Mouse (Mus musculus) lung, adult 18-20 months (tissue): ENCODE data around the gene Olfr311.
"Not testable (repeated sequence)": the region's sequence is repeated elsewhere in the genome, so short reads cannot be mapped to it uniquely, and the experiment has no call there.

Experiments used
- DNase-seq, 2 experiments: peaks; one replicate each; pipeline ENCODE4 v3.0.0; 2022; ENCODE audit warnings: mixed read lengths in 2 of 2

Gene Olfr311

DNA sequence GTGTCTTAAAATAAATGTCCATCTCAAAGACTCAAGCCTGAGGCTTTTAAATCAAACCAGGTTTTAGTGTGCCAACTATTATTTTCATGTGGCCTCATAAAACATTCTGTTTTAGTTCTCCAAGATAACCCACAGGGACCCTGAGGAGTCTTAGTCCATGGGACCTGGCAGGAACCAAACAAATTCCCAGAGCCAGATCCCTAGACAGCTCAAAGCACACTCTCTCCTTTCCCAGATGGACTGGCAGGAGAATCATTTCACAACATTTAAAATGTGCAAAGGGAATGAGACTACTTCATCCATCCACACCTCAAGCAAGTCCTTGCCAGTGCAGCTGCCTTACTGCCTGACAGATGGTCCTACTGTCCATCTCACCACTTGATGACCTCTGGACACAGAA lies at the start of gene Olfr311:
TSS of gene Olfr311 (plus strand) at position 301 of the 400 bp plus-strand sequence.
- not testable (repeated sequence) for DNase-seq

- no peak for DNase-seq
Observed at GRCm38 (mm10) chr11:58789532-58789931, 49.5 kb upstream of the Olfr311 start.

- DNase-seq: no peak
Observed at GRCm38 (mm10) chr11:58790053-58790452, 49.0 kb upstream of the Olfr311 start.

DNA sequence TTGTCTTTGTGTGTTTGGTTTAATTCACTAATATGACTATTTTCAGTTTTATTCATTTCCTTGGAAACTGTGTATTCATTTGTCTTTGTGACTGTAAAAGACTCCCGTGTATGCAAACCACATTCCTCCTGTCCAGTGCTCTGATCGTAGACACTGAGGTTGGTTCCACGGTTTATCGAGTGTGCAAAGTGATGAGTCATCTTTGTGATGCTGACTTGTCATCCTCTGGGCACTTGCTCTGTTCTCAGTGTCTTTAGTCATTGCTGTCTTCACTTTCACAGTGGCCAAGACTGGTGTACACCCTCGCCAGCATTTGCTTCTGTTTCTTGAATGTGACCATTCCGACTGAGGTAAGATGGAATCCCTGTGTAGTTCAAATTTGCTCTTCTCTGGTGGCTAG lies 48.4 kb upstream of the Olfr311 start:
- DNase-seq: no peak

DNA sequence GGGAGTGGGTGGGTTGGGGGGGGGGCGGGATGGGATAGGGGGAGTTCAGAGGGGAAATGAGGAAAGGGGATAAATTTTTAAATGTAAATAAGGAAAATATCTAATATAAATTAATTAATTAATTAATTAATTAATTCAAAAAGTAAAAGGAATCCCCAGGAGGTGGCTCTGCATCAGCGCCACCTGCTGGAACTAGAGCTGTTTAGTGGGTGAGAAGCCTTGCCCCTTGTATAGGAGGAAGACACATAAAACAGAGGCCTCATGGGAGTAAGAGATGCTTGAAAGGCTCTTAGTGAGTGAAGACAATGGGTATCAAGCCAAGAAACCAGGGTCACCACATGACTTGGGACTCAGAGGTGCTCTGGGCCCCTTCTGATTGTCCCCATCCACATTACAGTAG lies 43.2 kb upstream of the Olfr311 start:
- no peak for DNase-seq

DNA sequence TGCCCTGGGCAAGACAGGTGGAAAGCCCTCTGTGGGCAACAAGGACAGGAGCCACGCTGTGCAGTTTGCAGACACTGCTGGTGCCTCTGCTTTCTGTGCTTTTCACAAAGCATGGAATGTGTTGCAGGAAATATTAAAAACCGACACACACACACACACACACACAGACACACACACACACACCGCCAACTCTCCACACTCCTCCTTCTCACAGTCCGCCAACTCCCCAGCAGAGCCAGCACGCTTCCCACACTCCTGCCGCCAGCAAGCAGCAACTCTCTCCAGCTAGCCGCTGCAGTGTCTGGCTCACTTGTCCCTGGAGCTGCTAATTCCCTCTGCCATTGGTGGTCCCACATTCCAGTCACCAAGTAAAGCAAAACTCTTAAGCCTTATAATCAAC lies 42.2 kb upstream of the Olfr311 start:
- DNase-seq: no peak

GRCm38 (mm10) chr11:58799747-58800146 lies 39.3 kb upstream of the Olfr311 start:
- DNase-seq: no peak

GRCm38 (mm10) chr11:58801558-58802228 lies 37.4 kb upstream of the Olfr311 start, which contains the start of gene Fam183b:
Gene Fam183b (minus strand): TSS chr11:58801960.
- peak; percentile 6 to 22 for DNase-seq

- DNase-seq: no peak
Observed at GRCm38 (mm10) chr11:58803871-58804270, 35.2 kb upstream of the Olfr311 start.

- no peak for DNase-seq
Observed at GRCm38 (mm10) chr11:58804393-58804792, 34.7 kb upstream of the Olfr311 start.

DNA sequence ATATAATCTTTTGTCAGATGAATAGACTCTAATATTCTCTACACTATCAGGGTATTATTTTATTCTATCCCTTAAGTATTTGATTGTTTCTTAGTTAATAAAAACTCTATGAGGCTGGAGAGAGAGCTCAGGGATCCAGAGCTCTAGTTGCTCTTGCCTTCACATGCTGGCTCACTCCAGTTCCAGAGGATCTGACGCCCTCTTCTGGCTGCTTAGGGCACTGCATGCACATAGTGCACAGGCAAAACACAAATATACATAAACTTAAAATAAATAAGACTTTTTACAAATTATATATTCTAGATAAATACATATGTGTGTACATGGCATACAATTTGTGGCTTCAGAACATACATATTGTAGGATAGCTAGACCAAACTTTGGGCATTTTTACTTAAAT lies 27.1 kb upstream of the Olfr311 start:
- DNase-seq: no peak

- not testable (repeated sequence) for DNase-seq
Observed at GRCm38 (mm10) chr11:58814700-58815099, 24.4 kb upstream of the Olfr311 start, which contains the start of gene Olfr313. Gene Olfr313 (plus strand): TSS chr11:58815000.

DNA sequence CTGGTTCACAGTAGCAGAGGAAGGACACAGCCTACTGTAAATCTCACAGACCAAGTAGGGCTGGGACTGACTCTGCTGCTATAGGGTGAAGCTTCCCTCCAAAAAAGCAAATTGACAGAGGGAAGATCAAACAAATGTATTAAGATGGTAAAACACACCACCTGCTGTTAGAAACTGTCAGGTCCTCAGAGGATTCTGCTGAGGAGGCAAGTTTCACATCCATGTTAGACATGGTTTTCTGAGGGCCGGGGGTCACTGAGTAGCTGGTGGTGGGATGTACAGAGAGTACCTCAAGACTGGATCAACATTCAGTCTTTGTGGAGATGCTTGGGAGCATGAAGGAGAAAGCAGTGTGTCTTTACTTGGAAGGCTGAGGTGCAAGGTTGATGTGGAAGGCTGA lies 23.4 kb upstream of the Olfr311 start:
- DNase-seq: no peak

- not testable (repeated sequence) for DNase-seq
Observed at GRCm38 (mm10) chr11:58828937-58829336, 10.1 kb upstream of the Olfr311 start, which contains the start of gene Olfr312. Gene Olfr312 (plus strand): TSS chr11:58829237.

GRCm38 (mm10) chr11:58829764-58830163 lies 9.3 kb upstream of the Olfr311 start:
- no peak for DNase-seq

GRCm38 (mm10) chr11:58832541-58832940 lies 6.5 kb upstream of the Olfr311 start:
- DNase-seq: not testable (repeated sequence)

- DNase-seq: peak; percentile 90 to 93
Observed at GRCm38 (mm10) chr11:58846919-58847461, 7.9 kb downstream of the Olfr311 start, which contains the start of gene Gm12258. Gene Gm12258 (plus strand): TSS chr11:58847158.

GRCm38 (mm10) chr11:58847636-58848035 lies 8.6 kb downstream of the Olfr311 start:
- no peak for DNase-seq

DNA sequence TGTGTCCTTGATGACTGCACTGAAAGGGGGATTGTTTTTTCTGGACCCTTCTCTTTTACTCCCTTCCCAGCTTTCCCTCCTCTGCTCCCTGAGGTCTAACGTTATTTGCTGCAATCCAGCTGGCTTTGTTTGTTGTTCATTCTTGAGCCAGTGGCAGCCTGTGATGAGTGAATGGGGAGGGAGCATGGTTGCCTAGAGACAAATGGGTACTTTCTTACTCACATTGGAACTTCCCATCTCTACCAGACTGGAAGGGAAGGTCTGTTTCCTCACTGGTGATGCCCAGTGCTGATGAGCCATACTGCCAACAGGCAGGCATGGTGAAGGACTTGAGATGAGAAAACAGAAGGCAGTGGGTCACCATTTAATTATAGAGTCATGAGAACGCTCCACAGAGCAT lies 10.7 kb downstream of the Olfr311 start:
- no peak for DNase-seq

- DNase-seq: no peak
Observed at GRCm38 (mm10) chr11:58860744-58861143, 21.7 kb downstream of the Olfr311 start.

DNA sequence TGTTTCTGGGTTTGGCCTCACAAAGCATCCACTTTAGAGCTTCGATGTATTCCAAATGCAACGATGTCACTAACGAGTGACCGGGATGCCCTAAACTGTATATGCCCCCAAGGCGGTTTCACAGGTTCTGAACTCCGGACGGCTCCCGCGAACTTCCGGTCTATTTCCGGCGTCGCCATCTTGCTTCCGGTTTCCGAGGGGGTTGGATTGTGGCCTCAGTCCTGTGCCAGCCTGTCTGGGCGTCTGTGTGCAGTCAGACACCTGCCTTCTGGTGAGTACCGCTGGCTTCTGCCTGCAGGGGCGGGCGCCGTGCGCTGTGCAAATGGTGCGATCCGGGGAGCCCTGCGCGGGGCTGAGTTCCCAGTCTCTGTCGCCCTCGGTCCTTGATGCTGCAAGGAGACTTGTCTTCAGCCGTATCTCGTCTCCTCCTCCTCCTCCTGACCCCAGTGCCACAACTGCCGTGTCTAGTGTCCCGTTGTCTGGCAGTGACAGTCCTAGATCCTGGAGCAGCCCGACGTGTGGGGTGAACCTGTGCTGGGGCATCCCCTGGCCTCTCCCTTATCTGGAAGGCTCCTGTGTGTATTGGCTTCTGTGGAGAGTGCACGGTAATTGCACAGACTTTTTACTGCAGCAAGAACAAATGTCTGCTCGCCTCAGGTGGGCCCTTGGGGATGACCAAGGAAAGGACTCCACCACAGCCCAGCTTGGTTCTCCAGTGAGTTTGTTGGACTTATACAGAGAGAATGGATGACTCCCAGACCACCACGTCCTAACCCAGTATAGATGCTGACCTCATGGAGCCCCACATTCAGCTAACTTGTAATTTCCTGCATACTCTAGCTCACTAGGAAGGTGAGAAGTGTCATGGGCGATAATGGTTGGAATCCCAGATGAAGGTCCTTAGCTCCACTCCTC lies 28.2 kb downstream of the Olfr311 start, which contains the start of gene 2810021J22Rik:
TSS of gene 2810021J22Rik (plus strand) at position 178 of the 915 bp plus-strand sequence.
- peak; percentile 80 to 83 for DNase-seq

GRCm38 (mm10) chr11:58867954-58868330 lies 28.9 kb downstream of the Olfr311 start:
- DNase-seq: no peak

DNA sequence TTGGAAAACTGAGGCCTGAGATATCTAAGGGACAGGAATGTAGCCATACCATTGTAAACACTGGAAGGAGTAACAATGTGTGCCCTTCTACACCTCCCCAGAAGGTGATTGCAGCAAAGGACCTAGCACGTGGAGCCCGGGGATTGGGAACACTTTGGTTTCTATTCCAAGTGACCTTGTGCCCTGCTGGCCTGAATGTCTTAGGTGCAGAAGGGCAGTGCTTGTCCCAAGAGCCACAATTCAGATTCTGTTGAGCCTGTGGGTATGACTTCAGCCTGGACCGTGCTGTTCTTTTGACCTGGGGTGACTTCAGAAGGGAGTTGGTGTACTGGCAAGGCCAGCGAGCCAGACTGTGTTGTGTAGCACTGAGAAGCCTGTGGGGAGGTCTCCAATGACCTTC lies 31.9 kb downstream of the Olfr311 start:
- no peak for DNase-seq
